Mouse (Mus musculus) heart, embryonic 16.5 days (tissue): ENCODE results near the gene Gtf2h4. TPM values are rescaled to one million over a fixed set of nuclear protein-coding genes. Genes with fewer than 3 reads are reported as not detected.

Source experiments
- ATAC-seq: fragments of 200-750 bp; cut with Nextera tagmentation; replicated peaks from 2 replicates; pipeline ENCODE4 v1.8.0; 2017; ENCODE audit warnings: moderate number of reproducible peaks; ENCODE audit not compliant: insufficient read depth, low FRiP score; ENCODE audit errors: extremely low read depth
- H3K27ac ChIP-seq: fragments of 300-500 bp; sonication (generic); 2 replicates; pipeline ENCODE4 v1.5.1; 2014; ENCODE audit warnings: mild to moderate bottlenecking, low read length, control low read depth, moderate library complexity
- H3K27me3 ChIP-seq: fragments of 300-500 bp; sonication (generic); 2 replicates; pipeline ENCODE4 v1.6.1; 2014; ENCODE audit warnings: low read length, mixed read lengths; ENCODE audit not compliant: control insufficient read depth, insufficient read depth
- H3K36me3 ChIP-seq: fragments of 300-500 bp; sonication (generic); 2 replicates; pipeline ENCODE4 v1.6.1; 2014; ENCODE audit not compliant: control insufficient read depth, insufficient read depth
- H3K4me1 ChIP-seq: fragments of 300-500 bp; sonication (generic); 2 replicates; pipeline ENCODE4 v1.6.1; 2014; ENCODE audit warnings: low read length, mixed read lengths; ENCODE audit not compliant: control insufficient read depth, insufficient read depth
- H3K4me2 ChIP-seq: fragments of 300-500 bp; sonication (generic); 2 replicates; pipeline ENCODE4 v1.6.1; 2014; ENCODE audit warnings: low read depth, mild to moderate bottlenecking, control low read depth, low read length
- H3K4me3 ChIP-seq: fragments of 300-500 bp; sonication (generic); 2 replicates; pipeline ENCODE4 v1.5.1; 2014; ENCODE audit warnings: mild to moderate bottlenecking, control low read depth, low read length
- H3K9ac ChIP-seq: fragments of 300-500 bp; sonication (generic); 2 replicates; pipeline ENCODE4 v1.6.1; 2014; ENCODE audit warnings: low read length, control low read depth
- H3K9me3 ChIP-seq: fragments of 300-500 bp; sonication (generic); replicated peaks from 2 replicates; pipeline ENCODE4 v1.6.1; 2016; ENCODE audit warnings: low read length; ENCODE audit not compliant: control insufficient read depth
- WGBS: fragments of 180-500 bp; shearing (Covaris S2); extraction: QIAGEN DNeasy Blood & Tissue Kit; methylation state at CpG from one replicate; pipeline ENCODE4 v1.1.7; 2014; 5-methylcytosine and 5-hydroxymethylcytosine counted together
- polyA plus RNA-seq: library from polyadenylated mRNA; unstranded; fragments of >200 nt; fragmentation: Nextera tagmentation; extraction: Ambion mirVana; gene quantifications from 2 replicates; pipeline ENCODE4 v1.2.1, GENCODE M21; 2015

Gtf2h4 gene
- 29.6 and 30.8 TPM in 2 replicates for polyA plus RNA-seq

- Histone ChIP-seq H3K4me3 (peak within 1 kb of the TSS; percentile 89), H3K9me3 (no peaks in the 10 kb centered on the region), H3K27ac (no peak within 1 kb of the TSS), H3K9ac (peak within 1 kb of the TSS; percentile 97), H3K4me1 (peaks cover 6% of the 10 kb centered on the region), H3K27me3 (no peaks in the 10 kb centered on the region), H3K36me3 (no peaks in the 10 kb centered on the region; the same call in 1 of the 2 replicates), H3K4me2 (peak within 1 kb of the TSS; percentile 83)
- ATAC-seq = peak; percentile 95
- WGBS = under 1% methylated on average over 23 of the region's 23 CpGs
Observed at GRCm38 (mm10) chr17:35673416-35674035, at the start of gene Gtf2h4. TSS of gene Gtf2h4 (minus strand) at chr17:35673739.

DNA sequence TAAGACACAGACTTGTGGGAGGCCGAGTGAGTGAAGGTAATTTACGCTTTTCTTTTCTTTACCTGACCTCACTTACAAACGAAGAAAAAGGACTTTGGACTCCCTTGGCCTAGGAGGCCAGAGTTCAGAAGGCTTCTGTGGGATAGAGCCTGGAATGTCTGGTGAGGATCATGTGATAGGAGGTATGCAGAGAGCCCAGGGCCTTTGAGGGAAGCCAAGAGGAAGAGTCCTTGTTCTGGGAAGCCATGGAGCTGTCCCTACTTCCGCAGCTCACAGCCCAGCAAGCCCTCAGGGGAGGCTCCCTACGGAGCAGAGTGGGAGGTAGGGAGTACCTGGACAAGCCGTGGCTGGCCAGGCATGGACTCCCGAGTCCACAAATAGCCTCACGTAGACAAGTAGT lies 48.1 kb upstream of the Gtf2h4 start:
- ATAC-seq = no peak
- WGBS = 38% methylated on average over 8 of the region's 8 CpGs
- Histone ChIP-seq H3K36me3 (no peaks in the 10 kb centered on the region), H3K4me3 (no peak overlapping the region), H3K9me3 (no peaks in the 10 kb centered on the region), H3K27me3 (no peaks in the 10 kb centered on the region), H3K4me1 (peaks cover 49% of the 10 kb centered on the region), H3K27ac (peak overlapping the region; percentile 97), H3K9ac (peak overlapping the region; percentile 31; the same call in 1 of the 2 replicates), H3K4me2 (0 out of 2 replicates have a peak overlapping the region, but pooled peaks have one; percentile 8)

GRCm38 (mm10) chr17:35720340-35720727 lies 46.8 kb upstream of the Gtf2h4 start:
- Histone ChIP-seq H3K4me3 (no peak overlapping the region), H3K9me3 (no peaks in the 10 kb centered on the region), H3K9ac (0 out of 2 replicates have a peak overlapping the region, but pooled peaks have one; percentile 20), H3K27ac (peak overlapping the region; percentile 97), H3K4me1 (peaks cover 40% of the 10 kb centered on the region), H3K36me3 (no peaks in the 10 kb centered on the region), H3K27me3 (no peaks in the 10 kb centered on the region), H3K4me2 (peak overlapping the region; percentile 38)
- peak; percentile 90 for ATAC-seq
- 9% methylated on average over 9 of the region's 11 CpGs for WGBS

GRCm38 (mm10) chr17:35719616-35720339 lies 46.2 kb upstream of the Gtf2h4 start:
- H3K9ac ChIP-seq = peak overlapping the region; percentile 34
- H3K4me1 ChIP-seq = peaks cover 35% of the 10 kb centered on the region

GRCm38 (mm10) chr17:35717080-35717479 lies 43.5 kb upstream of the Gtf2h4 start:
- ATAC-seq = no peak
- WGBS = 79% methylated on average over 6 of the region's 6 CpGs
- H3K4me3 ChIP-seq = no peak overlapping the region

More at GRCm38 (mm10) chr17:35719616-35720339, 46.2 kb upstream of the Gtf2h4 start:
- peak overlapping the region; percentile 97 for H3K27ac ChIP-seq
- no peaks in the 10 kb centered on the region for H3K36me3 ChIP-seq
- peak; percentile 71 for ATAC-seq
- no peaks in the 10 kb centered on the region for H3K27me3 ChIP-seq
- WGBS = 22% methylated on average over 9 of the region's 9 CpGs
- peak overlapping the region; percentile 38; the same call in 1 of the 2 replicates for H3K4me2 ChIP-seq
- no peak overlapping the region for H3K4me3 ChIP-seq
- no peaks in the 10 kb centered on the region for H3K9me3 ChIP-seq

GRCm38 (mm10) chr17:35716114-35716513 lies 42.6 kb upstream of the Gtf2h4 start:
- H3K27me3 ChIP-seq = no peaks in the 10 kb centered on the region
- H3K9ac ChIP-seq = no peak overlapping the region
- 80% methylated on average over 3 of the region's 3 CpGs for WGBS
- H3K4me3 ChIP-seq = no peak overlapping the region
- H3K4me1 ChIP-seq = peaks cover 23% of the 10 kb centered on the region
- H3K36me3 ChIP-seq = no peaks in the 10 kb centered on the region
- H3K9me3 ChIP-seq = no peaks in the 10 kb centered on the region
- no peak overlapping the region for H3K4me2 ChIP-seq
- ATAC-seq = no peak
- H3K27ac ChIP-seq = no peak overlapping the region

More at GRCm38 (mm10) chr17:35717080-35717479, 43.5 kb upstream of the Gtf2h4 start:
- Histone ChIP-seq H3K36me3 (no peaks in the 10 kb centered on the region), H3K4me1 (peaks cover 30% of the 10 kb centered on the region), H3K27me3 (no peaks in the 10 kb centered on the region), H3K4me2 (no peak overlapping the region), H3K9ac (no peak overlapping the region), H3K9me3 (no peaks in the 10 kb centered on the region), H3K27ac (no peak overlapping the region)

GRCm38 (mm10) chr17:35710705-35711347 lies 37.3 kb upstream of the Gtf2h4 start:
- no peaks in the 10 kb centered on the region for H3K36me3 ChIP-seq
- ATAC-seq = peak; percentile 89
- no peaks in the 10 kb centered on the region for H3K9me3 ChIP-seq
- H3K4me2 ChIP-seq = peak overlapping the region; percentile 7; the same call in 1 of the 2 replicates
- no peak overlapping the region for H3K4me3 ChIP-seq
- peak overlapping the region; percentile 85 for H3K27ac ChIP-seq
- H3K9ac ChIP-seq = no peak overlapping the region
- WGBS = 21% methylated on average over 8 of the region's 8 CpGs
- H3K4me1 ChIP-seq = peaks cover 29% of the 10 kb centered on the region
- no peaks in the 10 kb centered on the region for H3K27me3 ChIP-seq

- Histone ChIP-seq H3K36me3 (no peaks in the 10 kb centered on the region), H3K27ac (peak overlapping the region; percentile 49), H3K9me3 (no peaks in the 10 kb centered on the region), H3K9ac (no peak overlapping the region), H3K4me3 (no peak overlapping the region), H3K4me2 (no peak overlapping the region), H3K27me3 (no peaks in the 10 kb centered on the region), H3K4me1 (peaks cover 50% of the 10 kb centered on the region)
- WGBS = 35% methylated on average over 2 of the region's 2 CpGs
- ATAC-seq = no peak
Observed at GRCm38 (mm10) chr17:35708611-35709010, 35.1 kb upstream of the Gtf2h4 start.
